Mouse (Mus musculus) erythroid progenitor cell, adult 5-6 weeks (primary cell): ENCODE measurements around the gene Tbce. TPM values are rescaled to one million over a fixed set of nuclear protein-coding genes. Genes with fewer than 3 reads are reported as not detected.

Experiments
- ATAC-seq: replicated peaks from 2 replicates; pipeline ENCODE4 v1.8.0; 2016; ENCODE audit warnings: moderate number of reproducible peaks, mild to moderate bottlenecking, moderate TSS enrichment, inconsistent platforms; ENCODE audit not compliant: poor library complexity, low FRiP score, severe bottlenecking
- total RNA-seq, 2 experiments: library from RNA; stranded (forward) in 1 of 2; stranded (reverse) in 1 of 2; fragments of 150-400 nt in 1 of 2; fragments of 186-747, 209-891 nt in 1 of 2; gene quantifications; 2 replicates each; pipeline versions ENCODE4 v1.2.3 to v1.2.4; 2015 to 2017; ENCODE audit warnings: low replicate concordance in 2 of 2

The Tbce gene
- total RNA-seq (2015; ENCODE audit: low replicate concordance) (128 and 172 TPM in 2 replicates), total RNA-seq (2017; ENCODE audit: low replicate concordance) (108 and 143 TPM in 2 replicates)

GRCm38 (mm10) chr13:14039292-14039965 is at the start of gene Tbce:
Tbce (minus strand) TSS chr13:14039638.
- ATAC-seq = peak; percentile 96

- no peak for ATAC-seq
These were observed 49.2 kb upstream of the Tbce start for GRCm38 (mm10) chr13:14088669-14089068.

DNA sequence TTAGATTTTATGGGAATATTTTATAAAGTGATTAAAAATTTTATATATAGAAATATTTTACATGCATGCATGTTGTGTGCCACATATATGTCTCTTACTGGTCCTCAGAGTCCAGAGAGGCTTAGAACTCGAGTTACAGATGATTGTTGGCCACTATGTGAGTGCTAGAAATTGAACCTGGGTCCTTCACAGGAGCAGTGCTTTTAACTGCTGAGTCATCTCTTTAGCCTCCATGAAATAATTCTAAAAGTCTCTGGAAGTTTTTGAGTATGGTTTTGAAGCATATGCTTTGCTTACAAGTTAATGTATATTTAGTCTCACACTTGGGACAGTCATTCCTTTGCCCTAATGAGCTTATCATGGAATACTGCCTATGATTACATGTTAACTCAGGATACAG is 35.9 kb upstream of the Tbce start:
- ATAC-seq = no peak

- ATAC-seq = no peak
These were observed 34.9 kb upstream of the Tbce start for GRCm38 (mm10) chr13:14074371-14074770.

DNA sequence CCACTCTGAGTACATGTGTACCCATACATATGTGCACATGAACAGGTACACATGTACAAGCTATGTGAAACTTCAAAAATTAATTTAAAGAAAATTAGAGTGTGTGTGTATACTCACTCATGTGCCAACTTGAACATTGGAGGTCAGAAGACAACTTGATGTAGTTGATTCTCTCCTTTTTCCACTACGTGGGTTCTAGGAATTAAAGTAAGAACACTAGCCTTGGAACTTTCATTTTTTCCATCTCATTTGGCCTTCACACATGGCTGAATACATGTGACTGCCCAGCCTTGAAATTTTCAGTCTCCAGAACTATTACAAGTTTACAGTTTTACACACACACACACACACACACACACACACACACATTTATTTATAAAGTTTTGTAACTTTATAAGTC is 29.9 kb upstream of the Tbce start:
- no peak for ATAC-seq

- ATAC-seq = no peak
These were observed 28.6 kb upstream of the Tbce start for GRCm38 (mm10) chr13:14068035-14068434.

- ATAC-seq = no peak
These were observed 26.3 kb upstream of the Tbce start for GRCm38 (mm10) chr13:14065701-14066100.

GRCm38 (mm10) chr13:14065028-14065380 is 25.6 kb upstream of the Tbce start:
- ATAC-seq = no peak

DNA sequence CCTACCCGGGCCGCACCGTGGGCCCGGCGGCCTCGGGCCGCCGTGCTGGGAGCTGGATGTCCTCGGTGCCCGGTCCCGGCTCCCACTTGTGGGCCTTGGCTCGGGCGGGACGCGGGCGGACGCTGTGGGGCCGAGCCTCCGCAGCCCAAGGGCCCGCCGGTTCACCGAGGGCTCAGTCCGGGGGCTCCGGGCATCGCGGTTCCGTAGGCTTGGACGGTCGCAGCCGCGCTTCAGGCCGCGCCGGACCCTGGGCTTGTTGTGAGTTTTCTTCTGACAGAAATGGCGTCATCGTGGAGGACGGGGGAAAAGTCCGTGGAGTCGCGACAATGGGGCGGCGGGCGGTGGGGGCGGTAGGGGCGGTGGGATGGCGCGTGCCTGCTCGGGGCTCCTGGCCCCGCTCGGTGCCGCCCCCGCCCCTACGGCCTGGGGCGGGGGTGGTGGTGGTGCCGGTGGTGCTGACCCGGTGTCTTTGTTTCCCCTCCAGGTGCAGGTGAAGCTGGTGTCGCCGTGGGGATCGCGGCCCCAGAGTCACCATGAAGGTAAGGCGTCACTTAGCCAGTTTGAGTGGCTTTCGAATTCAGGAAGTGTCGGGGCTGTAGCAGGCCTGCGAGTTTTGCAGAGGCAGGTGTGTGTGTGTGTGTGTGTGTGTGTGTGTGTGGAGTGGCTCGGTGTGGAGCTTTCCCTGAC is 25.0 kb upstream of the Tbce start:
- no peak for ATAC-seq

- ATAC-seq = peak; percentile 20
These were observed 24.5 kb upstream of the Tbce start for GRCm38 (mm10) chr13:14063942-14064271.

DNA sequence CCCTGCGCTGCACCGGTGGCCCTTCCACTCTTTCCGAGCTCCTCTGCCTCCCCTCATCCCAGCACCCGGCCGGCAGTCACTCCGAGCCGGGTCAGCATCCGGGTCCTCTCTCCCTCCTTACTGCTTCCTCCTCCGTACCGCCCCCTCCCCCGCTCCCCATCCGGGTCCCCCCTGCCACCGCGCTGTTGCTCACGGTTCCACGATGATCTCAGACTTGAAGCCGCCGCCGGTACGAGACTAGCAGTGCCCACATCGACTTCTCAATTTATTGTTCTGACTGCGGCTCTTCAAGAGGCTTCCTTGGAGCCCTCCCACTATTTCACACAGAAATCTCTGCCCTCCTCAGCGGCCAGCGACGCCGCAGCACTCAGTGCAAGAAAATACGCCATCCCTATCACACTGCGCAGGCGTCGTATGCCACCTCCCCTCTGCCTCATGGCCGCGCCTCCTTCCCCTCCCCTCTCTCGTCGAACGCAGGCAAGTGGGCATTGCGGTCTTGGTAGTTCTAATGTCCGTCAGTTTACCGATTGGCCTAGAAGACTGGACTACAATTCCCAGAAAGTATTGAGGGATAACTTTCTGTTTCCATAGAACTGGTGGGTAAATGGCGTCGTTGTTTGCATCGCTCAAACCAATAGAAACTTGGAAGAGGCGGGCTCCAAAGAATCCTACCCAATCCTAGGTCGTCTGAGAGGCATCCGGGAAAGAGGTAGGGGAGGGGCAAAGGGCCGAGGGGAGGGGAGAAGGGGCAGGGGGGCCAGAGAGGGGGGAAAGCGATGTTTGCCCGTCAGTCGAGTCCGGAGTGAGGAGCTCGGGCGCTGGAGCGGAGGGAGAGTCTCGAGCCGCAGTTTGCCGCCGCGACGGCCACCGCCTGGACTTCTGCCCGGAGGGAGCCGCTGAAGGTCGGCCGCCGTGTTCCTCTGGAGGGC is 23.8 kb upstream of the Tbce start, which contains the start of the genes Arid4b and Ggps1:
Gene Arid4b, plus strand, starts transcription at position 220 of the 929 bp plus-strand sequence.
Gene Ggps1, minus strand, starts transcription at position 476 of the 929 bp plus-strand sequence.
- peak; percentile 94 for ATAC-seq

DNA sequence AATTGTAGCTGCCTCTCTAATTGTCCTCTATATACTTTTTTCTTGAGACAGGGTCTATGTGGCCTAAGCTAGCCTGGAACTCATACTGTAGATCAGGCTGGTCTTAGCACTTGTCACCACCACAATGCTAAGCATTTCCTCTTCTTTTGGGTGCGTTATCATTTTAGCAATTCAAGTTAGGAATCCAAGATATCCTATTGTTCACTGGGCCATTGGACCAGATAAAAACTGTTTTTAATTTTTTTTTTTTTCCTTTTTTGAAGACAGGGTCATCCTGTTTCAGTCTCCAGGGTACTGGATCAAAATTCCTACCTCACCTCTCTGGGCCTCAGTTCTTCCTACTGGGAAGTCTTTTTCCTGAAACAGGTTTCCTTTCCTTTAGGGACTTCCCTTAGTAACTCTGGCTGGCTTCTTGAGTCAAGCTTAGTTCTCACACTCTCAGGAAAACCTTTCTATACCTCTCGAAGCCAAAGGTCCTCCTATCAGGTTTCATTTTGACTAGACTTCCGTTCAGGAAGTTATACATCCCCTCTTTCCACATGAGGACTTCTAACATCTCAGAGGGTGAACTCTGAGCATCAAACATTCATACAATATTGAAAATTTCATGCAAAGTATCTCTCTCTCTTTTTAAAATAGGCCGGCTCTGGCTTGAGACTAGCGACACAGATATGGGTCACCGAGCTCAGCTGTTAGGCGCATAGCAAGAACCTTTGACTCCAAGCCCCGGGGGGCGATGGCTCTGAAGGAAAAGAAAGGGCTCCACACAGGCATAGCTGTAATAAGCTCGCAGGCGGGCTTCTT is 23.0 kb upstream of the Tbce start:
- ATAC-seq = no peak

- no peak for ATAC-seq
These were observed 20.1 kb upstream of the Tbce start for GRCm38 (mm10) chr13:14059582-14059981.

DNA sequence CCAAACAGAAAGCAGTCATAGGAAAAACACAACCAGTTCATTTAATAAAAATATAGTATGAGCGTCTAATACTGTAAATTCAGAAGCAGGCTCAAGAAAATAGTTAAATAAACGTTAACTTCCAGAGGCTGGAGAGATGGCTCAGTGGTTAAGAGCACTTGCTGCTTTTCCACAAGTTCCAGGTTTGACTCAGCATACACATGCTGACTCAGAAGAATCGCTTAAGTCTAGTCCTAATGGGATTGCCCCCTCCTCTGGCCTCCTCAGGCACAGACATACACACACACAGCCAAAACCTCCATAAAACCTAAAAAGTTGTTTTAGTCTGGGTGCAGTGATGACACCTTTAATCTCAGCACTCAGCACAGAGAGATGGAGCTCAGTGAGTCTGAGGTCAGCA is 17.4 kb upstream of the Tbce start:
- no peak for ATAC-seq

GRCm38 (mm10) chr13:14049878-14050277 is 10.4 kb upstream of the Tbce start:
- ATAC-seq = no peak

- no peak for ATAC-seq
These were observed 5.1 kb upstream of the Tbce start for GRCm38 (mm10) chr13:14044521-14044920.

DNA sequence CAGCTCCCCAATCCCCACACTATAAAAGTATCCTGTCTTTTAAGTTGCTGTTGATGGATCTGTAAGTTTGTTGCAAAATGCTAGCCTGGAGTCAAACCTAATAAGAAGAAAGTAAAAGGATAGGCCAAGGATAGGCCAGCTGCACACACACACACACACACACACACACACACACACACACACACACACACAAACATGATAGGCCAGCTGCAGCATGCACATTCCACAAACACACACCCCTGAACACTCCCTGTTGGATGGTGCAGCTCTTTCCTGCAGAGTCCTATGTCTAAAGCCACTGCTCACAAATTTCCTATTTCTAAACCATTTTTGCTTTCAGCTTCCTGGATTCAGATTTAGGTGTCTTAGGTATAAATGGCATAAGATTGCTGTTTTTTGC is 4.4 kb upstream of the Tbce start:
- no peak for ATAC-seq

GRCm38 (mm10) chr13:14040186-14040585 is 748 bp upstream of the Tbce start:
- ATAC-seq = no peak

DNA sequence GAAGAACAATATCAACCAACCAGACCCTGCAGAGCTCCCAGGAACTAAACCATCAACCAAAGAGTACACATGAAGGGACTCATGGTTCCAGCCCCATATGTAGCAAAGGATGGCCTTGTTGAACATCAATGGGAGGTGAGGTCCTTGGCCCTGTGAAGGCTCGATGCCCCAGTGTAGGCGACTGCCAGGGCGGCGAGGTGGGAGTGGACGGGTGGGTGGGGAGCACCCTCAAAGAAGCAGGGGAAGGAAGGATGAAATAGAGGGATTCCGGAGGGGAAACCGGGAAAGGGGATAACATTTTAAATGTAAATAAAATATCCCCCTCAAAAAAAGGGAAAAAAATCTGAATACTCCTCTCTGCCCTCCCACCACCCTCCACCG is 537 bp downstream of the Tbce start:
- ATAC-seq = no peak
